Comparison of ENCODE assay signal across 15 mouse cellular contexts in genomic region chr2:4455097-4456025, GRCm38 (mm10).
A peak's percentile ranks its signal among the peaks of the same experiment; 100 is the strongest.
DNase-seq lines count a peak whose midpoint lies in the region; ATAC-seq lines count a peak whose summit lies in the region.
"Had no signal": no experiment of that assay in that cellular context is flagged by ENCODE, and none has a peak within 500 bp of the region (broad histone marks: within the 10 kb centered on the region; RNA-seq: fewer than 3 reads in every experiment).

No protein-coding gene starts in this region.

- H3K4me1 ChIP-seq in hindbrain, embryonic 13.5 days (replicated peaks): peaks cover 69% of the 10 kb centered on the region
- H3K4me1 ChIP-seq in hindbrain, embryonic 16.5 days (ENCODE audit: control insufficient read depth, insufficient read depth, low read depth, low read length): peaks cover 25% of the 10 kb centered on the region
- peaks cover 71% of the 10 kb centered on the region for H3K4me1 ChIP-seq in neural tube, embryonic 13.5 days (replicated peaks)
- H3K4me1 ChIP-seq in neural tube, embryonic 15.5 days: peaks cover 46% of the 10 kb centered on the region
- peaks cover 33% of the 10 kb centered on the region for H3K4me1 ChIP-seq in limb, embryonic 15.5 days

- no peak overlapping the region for H3K4me2 ChIP-seq in hindbrain, embryonic 13.5 days
- no peak overlapping the region for H3K4me2 ChIP-seq in hindbrain, embryonic 16.5 days (ENCODE audit: low read length)
- H3K4me2 ChIP-seq in neural tube, embryonic 13.5 days: no peak overlapping the region
- no peak overlapping the region for H3K4me2 ChIP-seq in neural tube, embryonic 15.5 days
- H3K4me2 ChIP-seq in limb, embryonic 15.5 days: no peak overlapping the region
- H3K4me2 ChIP-seq: hindbrain, embryonic 15.5 days; stomach, embryonic 15.5 days had no signal

- 59% methylated on average over 11 of the region's 11 CpGs for WGBS in hindbrain, embryonic 13.5 days
- 54% methylated on average over 11 of the region's 11 CpGs for WGBS in hindbrain, embryonic 16.5 days
- WGBS in neural tube, embryonic 13.5 days: 64% methylated on average over 11 of the region's 11 CpGs
- WGBS in neural tube, embryonic 15.5 days: 59% methylated on average over 11 of the region's 11 CpGs
- WGBS in limb, embryonic 15.5 days: 57% methylated on average over 11 of the region's 11 CpGs

- H3K9ac ChIP-seq in hindbrain, embryonic 13.5 days: peak overlapping the region; percentile 26; the same call in 1 of the 2 replicates
- H3K9ac ChIP-seq in hindbrain, embryonic 16.5 days (ENCODE audit: low read depth, low read length): no peak overlapping the region
- 0 out of 2 replicates have a peak overlapping the region, but pooled peaks have one; percentile 26 for H3K9ac ChIP-seq in neural tube, embryonic 13.5 days
- no peak overlapping the region for H3K9ac ChIP-seq in neural tube, embryonic 15.5 days (replicated peaks)
- no peak overlapping the region for H3K9ac ChIP-seq in limb, embryonic 15.5 days
- H3K9ac ChIP-seq: hindbrain, embryonic 15.5 days; stomach, embryonic 15.5 days had no signal

- H3K4me3 ChIP-seq in hindbrain, embryonic 13.5 days: no peak overlapping the region
- H3K4me3 ChIP-seq in hindbrain, embryonic 16.5 days (ENCODE audit: low read length): no peak overlapping the region
- H3K4me3 ChIP-seq in neural tube, embryonic 13.5 days: no peak overlapping the region
- no peak overlapping the region for H3K4me3 ChIP-seq in neural tube, embryonic 15.5 days (replicated peaks)
- H3K4me3 ChIP-seq in limb, embryonic 15.5 days: no peak overlapping the region
- H3K4me3 ChIP-seq: hindbrain, embryonic 15.5 days; left cerebral cortex, adult 2 months; stomach, embryonic 15.5 days had no signal

- no peaks in the 10 kb centered on the region for H3K9me3 ChIP-seq in hindbrain, embryonic 13.5 days
- no peaks in the 10 kb centered on the region for H3K9me3 ChIP-seq in hindbrain, embryonic 16.5 days (ENCODE audit: control insufficient read depth, low read length)
- H3K9me3 ChIP-seq in neural tube, embryonic 13.5 days: no peaks in the 10 kb centered on the region
- no peaks in the 10 kb centered on the region for H3K9me3 ChIP-seq in neural tube, embryonic 15.5 days (replicated peaks)
- H3K9me3 ChIP-seq in limb, embryonic 15.5 days: no peaks in the 10 kb centered on the region
- H3K9me3 ChIP-seq: hindbrain, embryonic 15.5 days; stomach, embryonic 15.5 days had no signal

- no peaks in the 10 kb centered on the region for H3K36me3 ChIP-seq in hindbrain, embryonic 13.5 days
- H3K36me3 ChIP-seq in hindbrain, embryonic 16.5 days (ENCODE audit: control insufficient read depth, insufficient read depth, low read length): no peaks in the 10 kb centered on the region
- no peaks in the 10 kb centered on the region for H3K36me3 ChIP-seq in neural tube, embryonic 13.5 days
- H3K36me3 ChIP-seq in neural tube, embryonic 15.5 days: no peaks in the 10 kb centered on the region
- H3K36me3 ChIP-seq in limb, embryonic 15.5 days: no peaks in the 10 kb centered on the region
- H3K36me3 ChIP-seq: hindbrain, embryonic 15.5 days; stomach, embryonic 15.5 days had no signal

- no peak for ATAC-seq in hindbrain, embryonic 13.5 days (ENCODE audit: low FRiP score)
- ATAC-seq in hindbrain, embryonic 16.5 days: no peak
- no peak for ATAC-seq in neural tube, embryonic 13.5 days (ENCODE audit: low read depth)
- no peak for ATAC-seq in neural tube, embryonic 15.5 days (ENCODE audit: low FRiP score)
- ATAC-seq in limb, embryonic 15.5 days (ENCODE audit: insufficient number of reproducible peaks, low FRiP score, low TSS enrichment, low read depth): peak; percentile 53; the same call in 1 of the 2 replicates
- ATAC-seq: lung, postnatal 0 days had no signal

- no peaks in the 10 kb centered on the region for H3K27me3 ChIP-seq in hindbrain, embryonic 13.5 days
- no peaks in the 10 kb centered on the region for H3K27me3 ChIP-seq in hindbrain, embryonic 16.5 days (replicated peaks; ENCODE audit: control insufficient read depth, insufficient read depth, low read length)
- no peaks in the 10 kb centered on the region for H3K27me3 ChIP-seq in neural tube, embryonic 13.5 days
- H3K27me3 ChIP-seq in neural tube, embryonic 15.5 days (replicated peaks): no peaks in the 10 kb centered on the region
- H3K27me3 ChIP-seq in limb, embryonic 15.5 days: no peaks in the 10 kb centered on the region
- H3K27me3 ChIP-seq: hindbrain, embryonic 15.5 days; stomach, embryonic 15.5 days had no signal

- H3K27ac ChIP-seq in hindbrain, embryonic 13.5 days: peak overlapping the region; percentile 52; the same call in 1 of the 2 replicates
- H3K27ac ChIP-seq in hindbrain, embryonic 16.5 days (ENCODE audit: low read depth, low read length): no peak overlapping the region
- no peak overlapping the region for H3K27ac ChIP-seq in neural tube, embryonic 13.5 days (replicated peaks)
- no peak overlapping the region; the same call in 1 of the 2 replicates for H3K27ac ChIP-seq in neural tube, embryonic 15.5 days (replicated peaks)
- H3K27ac ChIP-seq in limb, embryonic 15.5 days: peak overlapping the region; percentile 57
- H3K27ac ChIP-seq: hindbrain, embryonic 15.5 days; left cerebral cortex, adult 2 months had no signal

- no peak for DNase-seq in spleen, postnatal 4 days (ENCODE audit: low spot score in 2 of 2)
- DNase-seq in layer of hippocampus, adult 18-20 months (ENCODE audit: low spot score in 2 of 2): no peak
- DNase-seq: adrenal gland, adult 8-10 months; cerebellum, postnatal 10 days; kidney, adult 9 months; right cerebral cortex, postnatal 4 days had no signal

Comparison
In these comparisons a context has a peak if more than half of its experiments do, and no peak if none do; other contexts are left out.
1. H3K27ac ChIP-seq: peak in hindbrain, embryonic 13.5 days (single experiment) and limb, embryonic 15.5 days (single experiment); none in hindbrain, embryonic 16.5 days (single experiment), neural tube, embryonic 13.5 days (single experiment) and neural tube, embryonic 15.5 days (single experiment).
2. H3K9ac ChIP-seq: peak in hindbrain, embryonic 13.5 days (single experiment) and neural tube, embryonic 13.5 days (single experiment); none in hindbrain, embryonic 16.5 days (single experiment), neural tube, embryonic 15.5 days (single experiment) and limb, embryonic 15.5 days (single experiment).